Mouse (Mus musculus): ENCODE data around the gene Rnf130. TPM values are rescaled to one million over a fixed set of nuclear protein-coding genes. Genes with fewer than 3 reads are reported as not detected.

Gene Rnf130
- polyA plus RNA-seq, 1 experiment: 33.0 TPM

- Histone ChIP-seq H3K4me3 (replicated peaks; ENCODE audit: control insufficient read depth, low read depth, low read length) (no peak overlapping the region), H3K27ac (ENCODE audit: control insufficient read depth, insufficient read depth, low read depth, low read length, poor library complexity) (no peak overlapping the region), H3K4me1 (ENCODE audit: control insufficient read depth, insufficient read depth, low read length) (no peaks in the 10 kb centered on the region)
- no peak for TF ChIP-seq CTCF (IDR thresholded peaks at IDR 0.05; ENCODE audit: control insufficient read depth, insufficient read depth, low read length)
- TF ChIP-seq POLR2A (IDR thresholded peaks at IDR 0.05; ENCODE audit: borderline replicate concordance, control insufficient read depth, low read depth, low read length): no peak
- 77% methylated on average over 5 of the region's 5 CpGs for WGBS
Measured at GRCm38 (mm10) chr11:50008231-50008630, 16.9 kb upstream of the Rnf130 start.

DNA sequence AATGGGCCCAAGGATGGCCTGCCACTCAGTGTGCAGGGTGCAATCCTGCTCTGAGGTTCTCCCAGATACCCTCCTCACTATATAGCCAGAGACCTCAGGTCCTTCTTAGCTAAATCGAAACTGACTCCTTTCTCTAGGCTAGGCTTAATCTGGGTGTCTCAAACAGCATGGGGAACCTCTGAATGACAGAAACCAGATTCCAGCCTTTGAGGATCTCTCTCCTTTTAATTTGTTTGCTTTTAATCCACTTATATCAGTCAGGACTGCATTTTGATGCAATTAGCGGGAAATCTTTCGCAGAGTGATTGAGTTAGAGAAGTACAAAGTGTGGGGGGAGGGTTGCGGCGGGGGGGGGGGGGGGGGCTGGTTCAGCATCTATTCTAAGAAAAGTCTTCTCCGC lies 12.1 kb upstream of the Rnf130 start:
- TF ChIP-seq CTCF (IDR thresholded peaks at IDR 0.05; ENCODE audit: control insufficient read depth, insufficient read depth, low read length): no peak
- no peak for TF ChIP-seq POLR2A (IDR thresholded peaks at IDR 0.05; ENCODE audit: borderline replicate concordance, control insufficient read depth, low read depth, low read length)
- no peak overlapping the region for H3K27ac ChIP-seq (ENCODE audit: control insufficient read depth, insufficient read depth, low read depth, low read length, poor library complexity)
- no peak overlapping the region for H3K4me3 ChIP-seq (replicated peaks; ENCODE audit: control insufficient read depth, low read depth, low read length)
- 75% methylated on average over 6 of the region's 6 CpGs for WGBS
- no peaks in the 10 kb centered on the region for H3K4me1 ChIP-seq (ENCODE audit: control insufficient read depth, insufficient read depth, low read length)

GRCm38 (mm10) chr11:50016503-50016902 lies 8.6 kb upstream of the Rnf130 start:
- TF ChIP-seq POLR2A (IDR thresholded peaks at IDR 0.05; ENCODE audit: borderline replicate concordance, control insufficient read depth, low read depth, low read length) (no peak), CTCF (IDR thresholded peaks at IDR 0.05; ENCODE audit: control insufficient read depth, insufficient read depth, low read length) (no peak)
- WGBS: 53% methylated on average over 5 of the region's 5 CpGs
- H3K4me1 ChIP-seq (ENCODE audit: control insufficient read depth, insufficient read depth, low read length): peaks cover 4% of the 10 kb centered on the region
- H3K4me3 ChIP-seq (replicated peaks; ENCODE audit: control insufficient read depth, low read depth, low read length): no peak overlapping the region
- no peak overlapping the region for H3K27ac ChIP-seq (ENCODE audit: control insufficient read depth, insufficient read depth, low read depth, low read length, poor library complexity)

DNA sequence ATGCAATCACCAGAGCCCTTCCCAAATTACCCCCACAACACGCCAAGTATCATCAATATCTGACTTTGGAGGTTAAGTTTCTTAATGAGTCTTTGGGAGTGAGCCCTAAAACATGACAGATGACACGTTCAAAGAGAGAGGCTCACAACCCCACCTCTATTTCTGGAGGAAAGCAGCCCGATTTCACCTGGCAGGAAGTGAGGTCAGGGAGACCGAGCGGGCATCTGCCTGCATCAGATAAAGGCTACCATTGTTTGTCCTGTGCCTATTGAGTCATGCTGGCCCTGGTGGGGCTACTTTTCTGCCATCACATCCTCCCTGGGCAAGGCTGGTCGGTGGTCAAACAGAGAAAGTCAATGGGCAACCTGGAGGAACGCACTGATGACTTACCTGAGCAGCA lies 7.6 kb upstream of the Rnf130 start:
- H3K4me1 ChIP-seq (ENCODE audit: control insufficient read depth, insufficient read depth, low read length): peaks cover 4% of the 10 kb centered on the region
- 49% methylated on average over 7 of the region's 7 CpGs for WGBS
- no peak overlapping the region for H3K4me3 ChIP-seq (replicated peaks; ENCODE audit: control insufficient read depth, low read depth, low read length)
- H3K27ac ChIP-seq (ENCODE audit: control insufficient read depth, insufficient read depth, low read depth, low read length, poor library complexity): no peak overlapping the region
- TF ChIP-seq CTCF (IDR thresholded peaks at IDR 0.05; ENCODE audit: control insufficient read depth, insufficient read depth, low read length) (no peak), POLR2A (IDR thresholded peaks at IDR 0.05; ENCODE audit: borderline replicate concordance, control insufficient read depth, low read depth, low read length) (no peak)

DNA sequence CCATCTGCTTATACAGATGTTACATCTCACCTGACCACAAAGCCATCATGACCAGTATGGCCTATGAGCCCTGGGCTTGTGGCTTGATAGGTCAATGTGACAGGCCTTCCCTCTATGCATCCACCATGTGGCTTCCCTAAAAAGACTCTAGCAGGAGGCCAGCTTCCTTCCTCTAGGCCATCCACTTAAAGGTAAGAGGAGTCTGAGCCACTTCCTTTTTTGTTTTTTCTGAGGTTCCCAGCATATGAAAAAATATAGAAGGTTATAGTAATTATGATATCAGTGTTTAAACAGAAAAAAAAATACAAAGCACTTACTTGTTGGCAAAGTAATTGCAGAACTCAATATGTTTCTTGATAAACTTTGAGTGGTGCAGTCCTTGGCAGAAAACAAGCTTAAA lies 6.3 kb upstream of the Rnf130 start:
- no peak for TF ChIP-seq CTCF (IDR thresholded peaks at IDR 0.05; ENCODE audit: control insufficient read depth, insufficient read depth, low read length)
- no peak for TF ChIP-seq POLR2A (IDR thresholded peaks at IDR 0.05; ENCODE audit: borderline replicate concordance, control insufficient read depth, low read depth, low read length)
- H3K27ac ChIP-seq (ENCODE audit: control insufficient read depth, insufficient read depth, low read depth, low read length, poor library complexity): no peak overlapping the region
- peaks cover 4% of the 10 kb centered on the region for H3K4me1 ChIP-seq (ENCODE audit: control insufficient read depth, insufficient read depth, low read length)
- H3K4me3 ChIP-seq (replicated peaks; ENCODE audit: control insufficient read depth, low read depth, low read length): no peak overlapping the region

DNA sequence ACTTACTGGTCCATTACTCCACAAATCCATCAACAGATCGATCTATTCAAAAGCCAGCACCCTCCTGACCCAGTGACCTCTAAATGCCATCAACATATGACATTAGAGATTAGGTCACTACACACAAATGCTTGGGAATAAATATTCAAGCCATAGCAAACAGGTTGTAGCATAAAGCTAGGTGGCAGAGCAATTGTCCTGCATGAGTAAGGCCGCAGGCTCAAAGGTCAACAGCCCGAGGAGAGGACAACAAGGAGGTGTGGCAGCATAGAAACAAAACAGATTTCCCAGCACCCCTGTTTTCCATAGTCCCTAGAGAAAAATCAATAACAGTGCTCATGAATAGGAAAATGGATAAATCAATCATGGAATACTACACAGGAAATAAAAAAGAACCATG lies 3.1 kb upstream of the Rnf130 start:
- 82% methylated on average over 3 of the region's 3 CpGs for WGBS
- Histone ChIP-seq H3K4me1 (ENCODE audit: control insufficient read depth, insufficient read depth, low read length) (peaks cover 4% of the 10 kb centered on the region), H3K27ac (ENCODE audit: control insufficient read depth, insufficient read depth, low read depth, low read length, poor library complexity) (no peak overlapping the region), H3K4me3 (replicated peaks; ENCODE audit: control insufficient read depth, low read depth, low read length) (no peak overlapping the region)
- TF ChIP-seq CTCF (IDR thresholded peaks at IDR 0.05; ENCODE audit: control insufficient read depth, insufficient read depth, low read length) (no peak), POLR2A (IDR thresholded peaks at IDR 0.05; ENCODE audit: borderline replicate concordance, control insufficient read depth, low read depth, low read length) (no peak)

DNA sequence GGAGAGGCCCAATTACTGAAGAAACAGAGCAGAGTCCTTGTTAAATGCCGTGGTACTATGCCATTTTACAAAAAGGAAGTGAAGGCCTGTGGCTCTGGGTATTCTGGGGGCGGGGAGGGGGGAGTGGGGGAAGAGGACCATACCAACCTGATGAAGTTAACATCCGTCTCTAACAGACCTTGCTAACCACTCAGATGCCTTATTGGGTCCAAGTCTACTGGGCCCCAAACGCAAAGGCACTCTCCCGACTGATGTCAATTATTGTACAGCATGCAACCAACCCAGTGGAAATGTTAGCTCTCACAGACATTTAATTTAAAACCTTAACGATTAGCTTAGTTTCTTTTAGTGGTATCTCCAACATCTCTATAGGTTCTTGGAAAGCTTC lies 707 bp upstream of the Rnf130 start:
- WGBS: 4% methylated on average over 6 of the region's 6 CpGs
- Histone ChIP-seq H3K4me1 (ENCODE audit: control insufficient read depth, insufficient read depth, low read length) (no peaks in the 10 kb centered on the region; the same call in 1 of the 2 replicates), H3K4me3 (replicated peaks; ENCODE audit: control insufficient read depth, low read depth, low read length) (peak overlapping the region; percentile 98), H3K27ac (ENCODE audit: control insufficient read depth, insufficient read depth, low read depth, low read length, poor library complexity) (peak overlapping the region; percentile 97)
- TF ChIP-seq CTCF (IDR thresholded peaks at IDR 0.05; ENCODE audit: control insufficient read depth, insufficient read depth, low read length): no peak
- no peak for TF ChIP-seq POLR2A (IDR thresholded peaks at IDR 0.05; ENCODE audit: borderline replicate concordance, control insufficient read depth, low read depth, low read length)

DNA sequence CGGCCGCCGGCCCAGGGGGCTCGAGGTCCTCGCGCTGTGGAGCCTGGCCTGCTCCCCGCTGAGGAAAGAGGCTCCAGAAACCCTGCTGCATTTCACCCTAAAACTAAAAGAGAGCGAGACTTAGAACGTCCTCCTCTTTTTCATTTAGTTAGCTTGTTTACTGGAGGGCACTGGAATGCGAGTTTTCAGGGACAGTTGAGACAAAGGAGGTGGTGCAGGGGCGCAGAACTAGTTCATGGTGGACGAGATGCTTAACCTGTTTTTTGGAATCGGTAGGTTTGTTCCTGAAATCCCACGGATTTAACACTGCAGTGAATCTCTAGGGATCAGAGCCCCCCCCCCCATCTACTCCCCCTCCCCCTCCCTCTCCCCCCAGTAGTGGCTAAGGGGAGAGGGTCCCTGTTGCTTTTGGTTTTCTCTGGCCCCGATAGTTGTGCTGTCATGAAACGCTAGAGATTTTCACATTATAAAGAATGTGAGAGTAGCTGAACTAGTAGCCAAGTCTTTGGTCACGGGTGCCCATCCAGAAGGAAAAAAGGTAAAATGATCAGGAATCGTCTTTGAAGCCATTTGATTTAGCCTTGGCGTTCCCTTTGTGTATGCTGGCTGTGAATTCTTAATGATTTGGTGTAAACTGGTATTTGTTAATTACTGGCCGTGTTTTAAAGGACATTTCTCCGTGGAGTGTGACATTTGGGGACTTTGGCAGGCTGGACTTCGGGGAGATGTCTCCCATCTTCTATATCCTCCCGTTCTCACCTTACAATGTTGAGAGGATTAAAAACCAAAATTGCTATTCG lies 775 bp downstream of the Rnf130 start:
- peak overlapping the region; percentile 97 for H3K27ac ChIP-seq (ENCODE audit: control insufficient read depth, insufficient read depth, low read depth, low read length, poor library complexity)
- no peaks in the 10 kb centered on the region; the same call in 1 of the 2 replicates for H3K4me1 ChIP-seq (ENCODE audit: control insufficient read depth, insufficient read depth, low read length)
- TF ChIP-seq POLR2A (IDR thresholded peaks at IDR 0.05; ENCODE audit: borderline replicate concordance, control insufficient read depth, low read depth, low read length): no peak
- under 1% methylated on average over 24 of the region's 24 CpGs for WGBS
- peak overlapping the region; percentile 82 for H3K4me3 ChIP-seq (replicated peaks; ENCODE audit: control insufficient read depth, low read depth, low read length)
